Mouse (Mus musculus) layer of hippocampus, postnatal 36 days (tissue): ENCODE results near the gene Apba1. TPM values are rescaled to one million over a fixed set of nuclear protein-coding genes. Genes with fewer than 3 reads are reported as not detected.

ENCODE experiments used
- DNase-seq, 2 experiments: peaks; one replicate each; pipeline ENCODE4 v3.0.0; 2022
- total RNA-seq, 2 experiments: library from RNA; stranded (reverse); gene quantifications; 2 replicates each; pipeline ENCODE4 v1.2.3; 2021

Gene Apba1
- total RNA-seq, 2 experiments from 2014 or later, result 112 to 114 TPM

DNA sequence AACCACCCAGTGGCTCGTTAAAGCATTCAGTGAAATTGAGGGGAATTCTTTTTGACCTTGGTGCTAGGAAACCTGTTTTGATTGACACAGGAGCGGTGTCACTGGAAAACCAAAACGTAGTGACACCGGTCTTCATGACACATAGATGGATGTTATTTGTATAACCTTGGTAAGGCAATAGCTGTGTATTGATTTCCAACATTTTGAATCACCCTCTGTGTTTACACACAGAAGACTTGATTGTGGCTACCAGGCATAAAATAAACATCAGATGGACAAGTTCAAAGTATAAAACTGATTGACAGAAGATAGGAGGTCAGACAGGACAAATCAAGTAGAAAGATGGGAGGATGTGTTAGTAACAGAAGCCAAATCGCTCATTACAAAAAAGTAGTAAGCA lies 117.1 kb downstream of the Apba1 start:
- DNase-seq, result no peak

DNA sequence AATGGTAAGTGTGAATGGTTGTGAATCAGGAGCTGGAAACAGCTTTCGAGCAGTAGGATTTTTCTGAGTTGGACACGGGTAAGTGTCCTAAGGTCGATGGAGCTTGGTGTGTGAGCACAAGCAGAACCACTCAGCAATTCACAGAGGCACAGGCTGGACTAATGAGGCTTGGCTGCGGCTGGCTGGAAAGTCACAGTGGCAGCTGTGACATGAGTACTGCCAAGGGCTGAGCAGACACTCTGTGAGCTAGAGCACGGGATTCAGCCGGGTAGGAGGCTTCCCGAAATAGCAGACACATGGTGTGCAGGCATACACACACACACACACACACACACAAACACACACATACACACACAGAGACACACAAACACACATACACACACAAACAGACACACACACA lies 121.2 kb downstream of the Apba1 start:
- DNase-seq, result peak; percentile 66 to 70

DNA sequence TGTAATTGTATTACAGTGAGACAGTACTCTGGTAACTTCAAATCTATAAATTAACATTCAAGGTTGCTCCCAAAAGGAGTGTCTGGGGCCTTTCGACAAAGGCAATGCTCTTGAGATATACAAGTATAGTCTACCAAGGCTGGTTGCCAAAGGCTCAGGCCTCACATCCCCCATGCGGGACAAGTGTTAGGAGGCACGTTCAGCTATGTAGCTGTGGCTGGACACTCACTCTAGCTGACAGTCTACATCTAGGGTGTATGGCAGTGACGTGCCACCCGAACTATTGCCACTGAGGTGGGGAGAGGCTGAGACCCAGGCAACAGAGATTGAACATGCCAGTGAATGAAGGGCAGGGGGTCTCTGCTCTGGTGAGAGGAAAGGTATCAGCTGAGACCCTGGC lies 127.5 kb downstream of the Apba1 start:
- DNase-seq, result no peak

DNA sequence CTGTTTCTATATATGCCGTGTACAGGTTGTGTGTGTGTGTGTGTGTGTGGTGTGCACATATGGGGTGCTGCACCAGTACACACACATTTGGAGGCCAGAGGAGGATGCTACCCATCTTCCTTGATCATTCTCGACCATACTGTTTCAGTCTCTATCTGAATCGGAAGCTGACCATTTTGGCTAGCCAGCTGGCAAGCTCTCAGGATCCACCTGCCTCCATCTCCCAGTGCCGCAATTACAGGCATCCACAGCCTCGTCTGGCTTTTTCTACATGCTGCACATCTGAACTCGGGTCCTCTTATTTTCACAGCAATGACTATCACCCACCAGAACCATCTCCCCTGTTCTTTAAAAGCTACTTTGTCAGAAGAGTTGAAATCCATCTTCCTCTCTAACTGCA lies 132.7 kb downstream of the Apba1 start:
- DNase-seq, result no peak

DNA sequence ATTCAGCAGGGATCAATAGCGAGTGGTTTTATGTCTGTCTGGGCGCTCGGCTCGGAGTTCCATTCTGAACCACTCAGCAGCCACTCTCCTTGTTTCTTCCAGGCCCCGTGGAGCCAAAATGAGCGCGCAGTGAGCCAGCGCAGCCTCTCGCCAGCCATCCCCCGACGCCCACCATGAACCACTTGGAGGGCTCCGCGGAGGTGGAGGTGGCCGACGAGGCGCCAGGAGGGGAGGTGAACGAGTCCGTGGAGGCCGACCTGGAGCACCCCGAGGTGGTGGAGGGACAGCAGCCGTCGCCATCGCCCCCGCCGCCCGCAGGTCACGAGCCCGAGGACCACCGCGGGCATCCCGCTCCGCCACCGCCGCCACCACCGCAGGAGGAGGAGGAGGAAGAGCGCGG lies 133.9 kb downstream of the Apba1 start:
- no peak for DNase-seq

DNA sequence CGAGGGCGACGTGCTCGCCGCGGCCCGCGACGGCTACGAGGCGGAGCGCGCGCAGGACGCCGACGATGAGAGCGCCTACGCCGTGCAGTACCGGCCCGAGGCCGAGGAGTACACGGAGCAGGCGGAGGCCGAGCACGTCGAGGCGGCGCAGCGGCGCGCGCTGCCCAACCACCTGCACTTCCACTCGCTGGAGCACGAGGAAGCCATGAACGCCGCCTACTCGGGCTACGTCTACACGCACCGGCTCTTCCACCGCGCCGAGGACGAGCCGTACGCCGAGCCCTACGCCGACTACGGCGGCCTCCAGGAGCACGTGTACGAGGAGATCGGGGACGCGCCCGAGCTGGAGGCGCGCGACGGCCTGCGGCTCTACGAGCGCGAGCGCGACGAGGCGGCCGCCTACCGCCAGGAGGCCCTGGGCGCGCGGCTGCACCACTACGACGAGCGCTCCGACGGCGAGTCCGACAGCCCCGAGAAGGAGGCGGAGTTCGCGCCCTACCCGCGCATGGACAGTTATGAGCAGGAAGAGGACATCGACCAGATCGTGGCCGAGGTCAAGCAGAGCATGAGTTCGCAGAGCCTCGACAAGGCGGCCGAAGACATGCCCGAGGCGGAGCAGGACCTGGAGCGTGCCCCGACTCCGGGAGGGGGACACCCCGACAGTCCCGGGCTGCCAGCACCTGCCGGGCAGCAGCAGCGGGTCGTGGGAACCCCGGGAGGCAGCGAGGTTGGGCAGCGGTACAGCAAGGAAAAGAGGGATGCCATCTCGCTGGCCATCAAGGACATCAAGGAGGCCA lies 134.6 kb downstream of the Apba1 start:
- DNase-seq, result peak; percentile 54 to 65

DNA sequence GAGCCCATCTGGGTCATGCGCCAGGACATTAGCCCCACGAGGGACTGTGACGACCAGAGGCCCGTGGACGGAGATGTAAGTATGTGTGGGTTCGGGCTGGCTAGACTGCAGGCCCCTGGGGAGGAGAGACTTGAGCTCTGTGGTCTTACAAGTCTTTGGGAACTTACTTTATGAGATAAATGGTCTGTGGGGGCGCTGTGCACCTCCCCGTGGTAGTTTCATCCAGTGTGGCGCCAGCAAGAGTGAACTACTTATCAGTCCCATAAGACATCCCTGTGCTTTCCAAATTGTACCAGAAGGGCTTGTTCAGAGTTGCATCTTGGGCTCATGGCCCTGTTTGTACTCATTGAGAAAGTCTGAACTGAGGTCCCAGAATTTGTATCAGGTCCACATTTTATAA lies 135.3 kb downstream of the Apba1 start:
- DNase-seq, result no peak

DNA sequence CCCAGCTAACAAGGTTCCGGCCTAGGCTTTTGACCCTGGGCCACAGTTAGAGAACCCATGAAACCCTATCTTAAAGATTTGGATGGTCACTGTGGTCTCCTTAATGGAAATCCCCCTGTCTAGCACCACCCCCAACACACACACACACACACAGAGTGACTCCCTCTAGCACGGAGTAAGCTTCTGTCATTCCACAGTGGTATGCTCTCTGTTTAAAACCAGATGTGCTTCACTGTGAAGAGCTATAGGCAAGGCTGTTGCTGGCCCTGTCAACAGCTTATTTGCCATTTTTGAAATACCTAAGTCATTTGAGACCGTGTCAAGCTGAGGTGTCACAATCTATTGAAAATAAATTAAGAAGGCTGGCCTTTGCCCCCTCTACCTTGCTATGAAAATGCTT lies 136.1 kb downstream of the Apba1 start:
- DNase-seq, result no peak

DNA sequence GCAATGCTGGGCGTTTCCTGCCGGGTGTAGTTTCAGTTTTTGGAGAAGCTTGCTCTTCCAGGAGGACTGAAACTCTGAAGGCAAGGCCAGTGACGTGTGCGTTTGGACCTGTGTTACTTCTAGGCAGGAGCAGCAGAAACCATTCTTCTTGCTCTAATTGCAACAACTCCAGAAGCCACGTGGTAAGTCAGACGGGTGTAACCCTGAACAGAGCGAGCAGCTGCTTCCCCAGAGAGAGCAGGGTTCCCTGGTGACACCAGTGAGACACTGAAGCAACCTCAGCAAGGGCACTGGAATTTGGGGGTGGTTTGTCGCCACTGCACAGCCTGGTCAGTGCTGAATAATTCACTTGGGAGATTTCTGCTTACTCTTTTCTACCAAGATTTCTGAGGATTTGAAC lies 138.2 kb downstream of the Apba1 start:
- DNase-seq, result no peak

DNA sequence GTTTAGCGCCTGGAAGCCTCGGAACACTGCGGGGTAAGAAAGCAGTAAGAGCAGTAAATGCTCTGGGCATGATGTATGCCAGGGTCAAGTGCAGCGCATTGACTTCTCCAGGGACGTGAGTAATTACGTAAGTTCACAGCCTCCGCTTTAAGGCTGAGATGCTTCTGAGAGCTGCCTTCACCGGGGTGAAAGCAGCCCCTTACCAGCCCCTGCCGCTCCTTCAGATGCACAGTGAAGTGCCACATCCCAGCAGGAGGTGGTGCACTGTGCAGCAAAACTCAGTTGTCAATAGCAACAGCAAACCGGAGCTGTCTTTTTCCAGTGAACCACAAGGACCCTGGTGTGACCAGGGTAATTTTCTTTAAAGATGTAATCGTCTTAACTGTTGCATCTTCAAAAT lies 139.8 kb downstream of the Apba1 start:
- DNase-seq, result no peak

DNA sequence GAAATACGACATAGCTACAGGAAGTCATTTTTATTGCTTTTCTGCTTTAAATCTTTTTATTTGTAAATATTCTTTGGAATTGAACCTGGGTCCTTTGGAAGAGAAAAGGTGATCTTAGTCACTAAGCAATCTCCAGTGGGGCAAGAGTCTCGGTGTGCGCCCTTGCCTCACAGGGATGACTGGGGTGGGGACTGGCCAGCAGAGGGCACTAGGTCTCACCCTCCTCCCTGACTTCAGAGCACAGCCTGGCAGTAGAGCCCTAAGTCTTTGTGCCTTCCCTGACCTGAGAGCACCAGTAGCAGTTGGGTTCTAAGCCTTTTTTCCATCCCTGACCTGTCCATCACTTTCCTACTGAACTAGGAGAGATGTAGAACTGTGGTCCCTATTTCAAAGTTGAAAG lies 142.5 kb downstream of the Apba1 start:
- DNase-seq, result peak in 1 of 2 experiments; percentile 25

DNA sequence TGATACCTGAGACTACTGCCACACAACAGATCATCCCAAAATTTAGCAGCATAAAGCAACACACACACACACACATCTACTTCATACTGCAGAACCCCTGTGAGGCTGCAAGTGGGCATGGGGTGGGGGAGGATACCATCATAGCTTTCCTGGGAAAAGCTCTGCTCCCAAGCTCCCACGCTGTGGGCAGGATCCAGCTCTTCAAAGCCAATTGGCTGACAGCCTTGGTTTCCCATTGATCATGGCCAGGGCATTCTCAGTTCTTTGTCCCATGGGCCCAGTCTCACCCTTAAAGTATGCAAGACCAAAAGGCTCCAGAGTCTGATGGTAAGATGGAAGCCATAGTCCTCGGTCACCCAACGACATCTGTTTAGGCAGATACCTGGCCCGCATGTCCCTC lies 143.1 kb downstream of the Apba1 start:
- DNase-seq, result peak in 1 of 2 experiments; percentile 34

DNA sequence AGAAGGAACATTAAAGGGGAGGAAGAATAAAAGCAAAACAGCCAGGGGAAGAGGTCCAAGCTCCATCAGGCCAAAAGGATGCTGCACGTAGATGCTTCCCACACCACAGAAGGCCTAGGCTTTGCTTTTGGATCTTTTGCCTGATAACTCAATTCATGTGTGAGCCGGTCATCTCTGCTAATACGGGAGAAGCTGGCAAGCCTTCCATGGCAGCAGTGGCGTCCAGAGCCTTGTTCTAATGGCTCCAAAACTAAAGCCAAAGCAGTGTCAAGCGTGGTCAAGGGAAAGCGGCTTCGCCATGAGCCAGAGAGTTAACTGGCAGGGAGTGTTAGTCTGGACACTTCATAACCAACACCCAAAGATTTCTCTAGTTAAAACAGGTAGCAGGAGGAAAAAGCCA lies 144.4 kb downstream of the Apba1 start:
- no peak for DNase-seq

DNA sequence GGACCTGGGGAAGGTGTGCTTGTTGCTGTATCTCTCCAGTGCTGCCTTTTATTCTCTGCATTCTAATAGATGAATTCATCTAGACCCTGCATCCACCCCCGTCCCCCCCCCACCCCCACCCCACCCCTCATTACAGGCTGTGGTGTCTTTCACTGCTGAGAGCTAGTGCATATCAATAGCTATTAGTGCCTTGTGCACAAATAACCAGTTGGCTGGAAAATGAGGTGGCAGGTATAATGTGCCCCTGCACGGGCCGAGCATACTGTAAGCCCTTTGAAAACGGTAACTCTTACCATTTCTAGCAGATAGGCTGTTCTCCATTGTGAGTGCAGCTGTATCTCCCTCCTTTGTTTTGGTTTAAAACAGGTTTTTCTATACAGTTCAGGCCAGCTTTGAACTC lies 146.2 kb downstream of the Apba1 start:
- DNase-seq, result no peak

DNA sequence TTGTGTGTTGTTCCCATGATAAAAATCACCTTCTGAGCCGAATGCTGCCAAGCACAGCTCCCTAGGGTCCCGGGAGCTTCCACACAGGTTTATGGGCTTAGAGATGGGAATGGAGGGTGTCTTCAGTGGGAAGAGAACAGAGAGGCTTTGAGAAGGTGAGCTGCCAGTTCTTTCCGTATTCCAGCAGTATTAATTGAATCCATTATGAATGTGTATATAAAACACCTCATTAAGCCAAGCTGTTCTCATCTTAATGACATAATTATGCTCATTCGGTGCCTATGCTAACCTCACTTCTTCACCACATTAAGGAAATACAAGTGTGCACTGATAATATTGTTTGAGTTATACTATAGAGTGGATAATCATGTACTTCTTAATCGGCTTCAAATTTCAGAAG lies 147.1 kb downstream of the Apba1 start:
- no peak for DNase-seq

DNA sequence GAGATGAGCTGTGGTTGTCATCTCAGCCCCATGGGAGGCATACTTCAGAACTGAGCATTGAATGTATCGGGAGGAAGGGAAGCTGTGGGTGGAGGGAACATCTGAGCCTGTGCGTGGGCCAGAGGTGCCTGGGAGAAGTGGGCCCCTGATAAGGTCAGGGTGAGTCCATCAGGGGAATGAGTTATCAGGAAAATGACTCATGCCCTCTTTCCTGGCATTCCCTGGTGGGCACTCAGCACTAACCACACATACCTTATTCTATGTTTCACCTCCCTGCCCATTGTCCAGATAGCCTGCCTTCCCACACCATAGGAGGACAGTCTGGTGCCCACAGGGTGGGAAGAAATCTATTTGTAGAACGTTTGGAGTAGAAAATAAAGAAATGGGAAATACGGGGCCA lies 151.7 kb downstream of the Apba1 start:
- no peak for DNase-seq

DNA sequence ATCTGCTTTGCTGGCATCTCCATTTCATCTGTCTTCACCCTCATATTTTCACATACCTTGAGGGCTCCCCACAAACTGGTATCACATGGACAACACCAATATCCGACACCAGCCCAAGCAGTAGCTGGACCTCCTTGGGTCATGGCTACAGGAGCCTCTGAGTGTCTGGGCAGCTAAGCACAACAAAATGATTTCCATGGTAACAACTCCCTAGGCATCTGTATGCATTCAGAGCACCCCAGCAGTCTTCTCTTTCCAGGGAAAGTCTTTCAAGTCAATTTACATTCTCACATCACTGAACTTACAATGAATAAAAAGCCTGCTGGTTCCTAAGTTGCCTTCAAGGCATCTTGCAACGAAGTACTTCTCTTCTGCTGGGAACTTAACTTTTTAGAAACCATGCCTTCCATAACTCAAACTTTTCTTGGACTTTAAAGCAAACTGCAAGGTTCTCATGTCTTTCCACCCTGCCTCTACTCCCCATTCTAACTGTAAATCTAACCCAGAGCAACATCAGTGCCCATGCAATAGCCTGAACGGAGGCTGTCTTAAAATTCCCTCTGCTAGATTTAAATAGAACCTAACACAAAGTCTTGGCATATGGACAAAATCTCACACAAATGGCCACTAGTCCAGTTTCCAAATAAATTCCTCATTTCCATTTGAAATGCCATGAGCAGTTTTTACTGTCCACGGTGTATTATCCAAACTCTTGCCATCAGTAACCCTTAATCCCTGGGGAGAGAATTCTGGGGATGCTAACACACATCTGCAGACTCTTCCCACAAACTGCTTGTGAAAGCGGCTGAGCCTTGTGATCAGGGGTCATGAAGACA lies 160.9 kb downstream of the Apba1 start:
- no peak for DNase-seq

DNA sequence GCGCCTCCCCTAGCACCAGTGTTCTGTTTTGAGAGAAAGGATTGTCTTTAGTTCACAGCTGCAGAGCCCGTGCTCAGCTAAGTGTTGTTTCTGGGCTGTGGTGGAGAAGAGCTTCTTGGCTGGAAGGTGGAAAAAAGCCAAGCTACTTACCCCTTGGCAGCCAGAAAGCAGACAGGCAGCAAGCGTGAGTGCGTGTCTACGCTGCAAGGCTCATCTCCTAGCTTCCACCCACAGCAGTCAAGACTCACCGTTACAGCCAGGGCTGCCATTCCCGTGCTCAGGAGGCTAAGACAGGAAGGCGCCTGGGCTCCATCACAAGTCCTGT lies 161.5 kb downstream of the Apba1 start:
- no peak for DNase-seq

DNA sequence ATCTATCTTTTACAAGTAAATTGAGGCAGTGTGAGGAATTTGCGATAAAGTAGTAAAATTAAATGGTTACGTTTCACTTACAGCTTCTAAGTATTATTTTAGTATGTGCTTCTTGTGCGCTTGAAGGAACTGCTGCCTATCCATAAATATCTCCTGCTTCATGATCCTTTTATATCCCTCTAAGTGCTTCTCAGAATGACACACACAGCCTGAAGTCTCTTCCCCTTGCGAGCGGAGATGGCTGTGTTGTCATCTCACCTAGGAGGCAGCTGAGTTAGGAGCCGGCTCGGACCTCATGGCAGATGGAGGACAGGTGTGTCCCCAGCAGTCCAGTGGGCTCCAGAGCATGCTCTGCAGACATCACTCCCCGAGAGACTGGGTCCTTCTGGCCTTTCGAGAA lies 163.9 kb downstream of the Apba1 start:
- no peak for DNase-seq

DNA sequence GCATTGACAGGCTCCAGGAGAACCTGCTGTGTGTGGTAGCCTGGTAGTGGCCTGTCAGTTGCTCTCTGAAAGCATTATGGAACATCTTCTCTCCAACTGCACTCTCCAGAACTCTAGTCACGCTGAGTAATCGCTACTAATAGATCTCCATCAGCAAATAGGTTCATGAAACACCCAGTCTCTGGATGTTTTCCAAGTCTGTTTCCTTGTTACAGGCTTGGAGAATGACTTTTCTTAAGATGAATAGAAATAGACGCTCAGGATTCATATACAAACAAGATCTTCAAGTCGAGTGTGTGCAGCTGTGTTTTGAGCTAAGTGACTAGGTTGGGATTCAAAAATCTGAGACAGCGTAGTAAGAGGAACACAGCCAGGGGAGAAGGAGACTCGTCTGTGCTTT lies 165.4 kb downstream of the Apba1 start:
- no peak for DNase-seq

DNA sequence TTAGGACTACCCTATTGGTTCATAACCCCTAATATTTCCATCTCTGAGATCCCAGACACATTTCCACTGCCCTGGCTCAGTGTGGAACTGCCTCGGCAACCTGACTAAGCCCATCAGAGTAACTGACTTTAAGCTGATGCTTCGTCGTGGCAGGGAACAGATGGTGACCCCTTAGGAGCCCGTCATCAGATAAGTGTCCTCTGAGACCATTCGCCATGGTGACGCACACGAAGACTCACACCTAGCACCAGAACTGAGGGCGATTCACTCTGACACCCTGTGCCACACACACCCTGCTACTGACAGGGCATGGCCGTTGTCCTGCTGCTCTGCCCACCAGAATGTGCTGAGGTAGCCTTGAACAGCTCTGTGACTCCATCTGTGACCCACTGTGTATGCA lies 166.1 kb downstream of the Apba1 start:
- no peak for DNase-seq

DNA sequence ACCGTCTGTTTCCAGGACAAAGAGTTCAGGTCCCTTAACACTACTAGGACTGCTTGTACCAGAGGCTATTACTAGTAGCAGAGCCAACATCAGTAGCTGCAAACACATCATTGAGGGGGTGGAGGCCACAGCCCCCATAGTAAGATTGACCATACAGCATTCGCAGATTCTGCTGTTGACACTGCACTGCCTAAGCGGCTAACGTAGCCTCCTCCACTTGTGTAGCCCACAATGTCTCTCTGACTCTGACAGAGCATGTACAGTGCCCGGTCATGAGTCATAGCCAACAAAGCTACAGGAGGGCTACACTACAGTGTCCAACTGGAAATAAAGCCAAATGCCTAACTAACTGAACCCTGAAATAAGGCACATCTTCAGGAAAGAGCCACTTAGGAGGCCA lies 166.9 kb downstream of the Apba1 start:
- no peak for DNase-seq

DNA sequence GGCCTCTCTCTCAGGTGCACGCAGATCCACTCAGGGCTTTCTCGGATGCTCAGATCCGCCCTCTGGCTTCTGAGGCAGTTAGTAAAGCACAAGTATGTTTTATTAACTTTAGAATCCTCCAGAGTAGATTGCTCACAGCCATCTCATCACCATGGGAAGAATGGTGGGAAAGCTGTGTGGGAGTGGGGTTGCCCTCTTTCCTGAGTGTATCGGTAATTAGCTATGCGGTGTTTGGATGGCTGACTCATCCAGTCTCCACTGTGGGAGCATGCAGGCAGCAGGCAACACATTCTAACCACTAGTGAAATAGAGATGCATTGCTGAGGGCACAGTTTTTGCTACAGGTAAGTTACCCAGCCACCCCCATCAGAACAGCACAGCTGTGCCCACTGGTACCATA lies 172.1 kb downstream of the Apba1 start:
- DNase-seq, result no peak

DNA sequence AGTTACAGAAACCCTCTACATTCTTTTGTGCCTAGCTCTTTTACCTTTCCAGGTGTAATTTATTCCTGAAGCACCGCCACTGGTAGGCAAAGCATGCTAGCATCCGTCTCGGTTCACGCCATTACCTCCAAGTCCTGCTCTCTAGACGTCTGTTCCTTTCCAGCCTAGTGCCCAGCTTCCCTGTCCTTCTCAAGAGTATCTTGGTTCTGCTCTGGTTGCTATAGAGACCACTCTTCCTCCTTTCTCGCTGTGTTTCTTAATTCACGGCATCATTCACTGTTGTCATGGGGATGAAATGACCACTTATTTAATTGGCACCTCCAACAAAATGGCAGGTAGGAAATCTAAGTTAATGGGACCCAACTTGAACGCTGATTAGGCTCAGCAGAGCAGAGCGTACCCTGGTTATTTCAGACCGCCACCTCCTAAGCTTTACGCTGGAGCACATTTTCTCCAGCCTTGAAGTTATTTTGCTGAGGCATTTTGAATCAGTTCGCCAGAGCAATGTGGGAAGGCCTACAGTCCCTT lies 182.8 kb downstream of the Apba1 start:
- DNase-seq, result no peak
